Comparison of ENCODE assay signal across 12 mouse cellular contexts in genomic region chr12:72790538-72790937, GRCm38 (mm10). TPM values are rescaled to one million over a fixed set of nuclear protein-coding genes. Genes with fewer than 3 reads are reported as not detected.
DNase-seq lines count a peak whose midpoint lies in the region; ATAC-seq and TF ChIP-seq lines count a peak whose summit lies in the region.
"Had no signal": no experiment of that assay in that cellular context is flagged by ENCODE, and none has a peak within 500 bp of the region (broad histone marks: within the 10 kb centered on the region; RNA-seq: fewer than 3 reads in every experiment).

No protein-coding gene starts in this region.

- peak; percentile 62; the same call in 1 of the 2 replicates for ATAC-seq in midbrain, embryonic 15.5 days (replicated peaks)
- ATAC-seq in midbrain, embryonic 16.5 days, result no peak
- ATAC-seq in stomach, postnatal 0 days (ENCODE audit: low FRiP score, low TSS enrichment), result no peak
- no peak for ATAC-seq in forebrain, embryonic 11.5 days (replicated peaks; ENCODE audit: low FRiP score)
- ATAC-seq: intestine, postnatal 0 days had no signal

- no peak overlapping the region for H3K27ac ChIP-seq in midbrain, embryonic 15.5 days
- H3K27ac ChIP-seq in midbrain, embryonic 16.5 days (ENCODE audit: low read length), result no peak overlapping the region
- H3K27ac ChIP-seq in liver, adult 2 months (replicated peaks; ENCODE audit: insufficient read depth, low read depth, low read length), result no peak overlapping the region
- H3K27ac ChIP-seq in stomach, postnatal 0 days (replicated peaks), result no peak overlapping the region
- H3K27ac ChIP-seq in forebrain, embryonic 11.5 days (ENCODE audit: low read depth, low read length), result no peak overlapping the region
- H3K27ac ChIP-seq: limb, embryonic 12.5 days had no signal

- no peaks in the 10 kb centered on the region for H3K9me3 ChIP-seq in midbrain, embryonic 15.5 days
- no peaks in the 10 kb centered on the region for H3K9me3 ChIP-seq in midbrain, embryonic 16.5 days (replicated peaks; ENCODE audit: control insufficient read depth, low read length, poor library complexity, severe bottlenecking)
- no peaks in the 10 kb centered on the region for H3K9me3 ChIP-seq in stomach, postnatal 0 days (ENCODE audit: control insufficient read depth, low read length)
- no peaks in the 10 kb centered on the region for H3K9me3 ChIP-seq in forebrain, embryonic 11.5 days (ENCODE audit: control insufficient read depth, low read length)
- H3K9me3 ChIP-seq: limb, embryonic 12.5 days had no signal

- no peak for TF ChIP-seq EP300 in stomach, postnatal 0 days (optimal IDR thresholded peaks at IDR 0.05)

- peaks cover 16% of the 10 kb centered on the region; the same call in 1 of the 2 replicates for H3K36me3 ChIP-seq in midbrain, embryonic 15.5 days (replicated peaks)
- peaks cover 9% of the 10 kb centered on the region for H3K36me3 ChIP-seq in midbrain, embryonic 16.5 days (ENCODE audit: control insufficient read depth, insufficient read depth, low read length)
- H3K36me3 ChIP-seq in liver, adult 2 months (ENCODE audit: control insufficient read depth, insufficient read depth, low read length), result peaks cover 20% of the 10 kb centered on the region
- H3K36me3 ChIP-seq in stomach, postnatal 0 days (ENCODE audit: control insufficient read depth, insufficient read depth, low read length), result peaks cover 10% of the 10 kb centered on the region; the same call in 1 of the 2 replicates
- H3K36me3 ChIP-seq in forebrain, embryonic 11.5 days (ENCODE audit: control insufficient read depth, insufficient read depth, low read length), result no peaks in the 10 kb centered on the region; the same call in 1 of the 2 replicates

- TF ChIP-seq CTCF in liver, adult 2 months (IDR thresholded peaks at IDR 0.05; ENCODE audit: low read depth, low read length), result 0 out of 2 replicates have a peak, but pooled peaks have one; percentile 5
- 0 out of 2 replicates have a peak, but pooled peaks have one; percentile 14 for TF ChIP-seq CTCF in stomach, postnatal 0 days (IDR thresholded peaks at IDR 0.05; ENCODE audit: low read depth)

- no peak overlapping the region for H3K9ac ChIP-seq in midbrain, embryonic 15.5 days
- H3K9ac ChIP-seq in midbrain, embryonic 16.5 days (ENCODE audit: low read depth, low read length), result no peak overlapping the region
- no peak overlapping the region for H3K9ac ChIP-seq in liver, adult 2 months (ENCODE audit: low read depth, low read length)
- no peak overlapping the region for H3K9ac ChIP-seq in stomach, postnatal 0 days (ENCODE audit: low read length)
- H3K9ac ChIP-seq in forebrain, embryonic 11.5 days (ENCODE audit: low read length), result no peak overlapping the region
- H3K9ac ChIP-seq: limb, embryonic 12.5 days had no signal

- TF ChIP-seq POLR2A in liver, adult 2 months (IDR thresholded peaks at IDR 0.05; ENCODE audit: extremely low read depth, insufficient read depth, low read length), result no peak

- 46% methylated on average over 7 of the region's 7 CpGs for WGBS in midbrain, embryonic 15.5 days
- WGBS in midbrain, embryonic 16.5 days, result 44% methylated on average over 7 of the region's 7 CpGs
- WGBS in liver, adult 2 months, result 71% methylated on average over 7 of the region's 7 CpGs
- 71% methylated on average over 7 of the region's 7 CpGs for WGBS in stomach, postnatal 0 days
- WGBS in forebrain, embryonic 11.5 days, result 72% methylated on average over 7 of the region's 7 CpGs

- H3K4me2 ChIP-seq in midbrain, embryonic 15.5 days, result no peak overlapping the region
- H3K4me2 ChIP-seq in midbrain, embryonic 16.5 days (ENCODE audit: low read length), result no peak overlapping the region
- no peak overlapping the region for H3K4me2 ChIP-seq in stomach, postnatal 0 days (replicated peaks; ENCODE audit: low read depth)
- H3K4me2 ChIP-seq in forebrain, embryonic 11.5 days (ENCODE audit: low read depth, low read length, severe bottlenecking), result no peak overlapping the region
- H3K4me2 ChIP-seq: limb, embryonic 12.5 days had no signal

- no peaks in the 10 kb centered on the region for H3K4me1 ChIP-seq in midbrain, embryonic 15.5 days
- H3K4me1 ChIP-seq in midbrain, embryonic 16.5 days (ENCODE audit: control insufficient read depth, insufficient read depth, low read length), result no peaks in the 10 kb centered on the region
- H3K4me1 ChIP-seq in liver, adult 2 months (ENCODE audit: control insufficient read depth, insufficient read depth, low read length), result peaks cover 27% of the 10 kb centered on the region
- no peaks in the 10 kb centered on the region for H3K4me1 ChIP-seq in stomach, postnatal 0 days (replicated peaks; ENCODE audit: control insufficient read depth, insufficient read depth)
- H3K4me1 ChIP-seq in forebrain, embryonic 11.5 days (replicated peaks; ENCODE audit: control insufficient read depth, insufficient read depth, low read length), result no peaks in the 10 kb centered on the region

- H3K79me2 ChIP-seq in liver, adult 2 months (ENCODE audit: control insufficient read depth, insufficient read depth, low read length), result peaks cover 3% of the 10 kb centered on the region; the same call in 1 of the 2 replicates

- no peak overlapping the region for H3K4me3 ChIP-seq in midbrain, embryonic 15.5 days
- H3K4me3 ChIP-seq in midbrain, embryonic 16.5 days (ENCODE audit: low read depth, low read length), result no peak overlapping the region
- no peak overlapping the region for H3K4me3 ChIP-seq in liver, adult 2 months (ENCODE audit: insufficient read depth, low read depth, low read length)
- no peak overlapping the region for H3K4me3 ChIP-seq in stomach, postnatal 0 days (ENCODE audit: low read depth, low read length)
- no peak overlapping the region for H3K4me3 ChIP-seq in forebrain, embryonic 11.5 days (ENCODE audit: low read depth, low read length)
- H3K4me3 ChIP-seq: limb, embryonic 12.5 days; myocyte had no signal

- no peaks in the 10 kb centered on the region for H3K27me3 ChIP-seq in midbrain, embryonic 15.5 days (replicated peaks)
- no peaks in the 10 kb centered on the region for H3K27me3 ChIP-seq in midbrain, embryonic 16.5 days (ENCODE audit: control insufficient read depth, insufficient read depth, low read depth, low read length)
- H3K27me3 ChIP-seq in liver, adult 2 months (ENCODE audit: control insufficient read depth, insufficient read depth, low read length), result no peaks in the 10 kb centered on the region
- H3K27me3 ChIP-seq in stomach, postnatal 0 days (ENCODE audit: control insufficient read depth, insufficient read depth, low read length), result no peaks in the 10 kb centered on the region
- no peaks in the 10 kb centered on the region for H3K27me3 ChIP-seq in forebrain, embryonic 11.5 days (ENCODE audit: control insufficient read depth, insufficient read depth, low read length)
- H3K27me3 ChIP-seq: limb, embryonic 12.5 days had no signal

- peak; percentile 36 for DNase-seq in cerebellum, adult 11 months
- no peak for DNase-seq in liver, adult 2 months (ENCODE audit: extremely low read depth, low read depth, low spot score)
- no peak for DNase-seq in stomach, postnatal 0 days (ENCODE audit: low spot score)
- DNase-seq in adrenal gland, postnatal 4 days (ENCODE audit: low spot score in 2 of 2), result no peak
- DNase-seq in forebrain, embryonic 11.5 days (ENCODE audit: low spot score), result no peak
- DNase-seq in thymus, postnatal 10 days (ENCODE audit: low spot score in 2 of 2), result no peak
- DNase-seq: gastrocnemius, postnatal 14 days had no signal

RNA-seq across cellular contexts. Expression of gene Ppm1a, which starts 33.3 kb away (rescaled TPM):
- polyA plus RNA-seq in midbrain, embryonic 15.5 days (2015; fragmentation: Nextera tagmentation; extraction: Ambion mirVana), result 57.2 and 62.3 TPM in 2 replicates
- 52.3 and 55.9 TPM in 2 replicates for polyA plus RNA-seq in midbrain, embryonic 16.5 days (2015; fragmentation: Nextera tagmentation; extraction: Ambion mirVana)
- 108 and 110 TPM in 2 replicates for total RNA-seq in liver, adult 2 months (2014; rRNA removed)
- polyA plus RNA-seq in liver, adult 2 months (2012; rRNA removed), result 55.4 and 57.8 TPM in 2 replicates
- polyA plus RNA-seq in stomach, postnatal 0 days (2015; fragmentation: Nextera tagmentation; extraction: Ambion mirVana), result 51.2 and 55.0 TPM in 2 replicates
- total RNA-seq in adrenal gland, postnatal 4 days (2021), result 100 to 1,000 TPM; 253 to 261 TPM
- 59.5 and 78.3 TPM in 2 replicates for polyA plus RNA-seq in forebrain, embryonic 11.5 days (2014; fragmentation: Nextera tagmentation; extraction: Ambion mirVana)
